Mouse (Mus musculus) liver, adult (tissue): Measurements from ENCODE around the gene Iqcj.

Experiments
- GATA4 ChIP-seq: IDR thresholded peaks from 2 replicates; pipeline ENCODE4 v1.6.1; 2014; ENCODE audit warnings: mild to moderate bottlenecking, low read length; ENCODE audit not compliant: insufficient replicate concordance

Iqcj gene

GRCm38 (mm10) chr3:67930424-67931133 lies 38.6 kb downstream of the Iqcj start:
- no peak for TF ChIP-seq GATA4

GRCm38 (mm10) chr3:67931181-67931580 lies 39.2 kb downstream of the Iqcj start:
- no peak for TF ChIP-seq GATA4

GRCm38 (mm10) chr3:67931914-67932313 lies 39.9 kb downstream of the Iqcj start:
- TF ChIP-seq GATA4: no peak

GRCm38 (mm10) chr3:67935829-67936228 lies 43.8 kb downstream of the Iqcj start:
- TF ChIP-seq GATA4: no peak

- TF ChIP-seq GATA4: no peak
Measured at GRCm38 (mm10) chr3:67947000-67947399, 55.0 kb downstream of the Iqcj start.

- TF ChIP-seq GATA4: no peak
Measured at GRCm38 (mm10) chr3:67952517-67952940, 60.5 kb downstream of the Iqcj start.

GRCm38 (mm10) chr3:67954459-67955065 lies 62.5 kb downstream of the Iqcj start:
- no peak for TF ChIP-seq GATA4

- no peak for TF ChIP-seq GATA4
Measured at GRCm38 (mm10) chr3:67959672-67960071, 67.7 kb downstream of the Iqcj start.

- no peak for TF ChIP-seq GATA4
Measured at GRCm38 (mm10) chr3:67960133-67960532, 68.1 kb downstream of the Iqcj start.

GRCm38 (mm10) chr3:67960727-67961126 lies 68.7 kb downstream of the Iqcj start:
- TF ChIP-seq GATA4: no peak

GRCm38 (mm10) chr3:67961934-67962639 lies 70.1 kb downstream of the Iqcj start:
- TF ChIP-seq GATA4: no peak

GRCm38 (mm10) chr3:67974340-67974998 lies 82.4 kb downstream of the Iqcj start:
- TF ChIP-seq GATA4: no peak

- TF ChIP-seq GATA4: no peak
Measured at GRCm38 (mm10) chr3:67980006-67980405, 88.0 kb downstream of the Iqcj start.

GRCm38 (mm10) chr3:67983329-67983728 lies 91.3 kb downstream of the Iqcj start:
- no peak for TF ChIP-seq GATA4

GRCm38 (mm10) chr3:68002415-68002814 lies 110.4 kb downstream of the Iqcj start:
- TF ChIP-seq GATA4: no peak

GRCm38 (mm10) chr3:68012342-68012741 lies 120.3 kb downstream of the Iqcj start:
- TF ChIP-seq GATA4: no peak

GRCm38 (mm10) chr3:68015786-68016185 lies 123.8 kb downstream of the Iqcj start:
- no peak for TF ChIP-seq GATA4
